Mouse (Mus musculus) left cerebral cortex, adult 9 months (tissue): ENCODE data around the gene Igfbp7.
"Not testable (repeated sequence)": the region's sequence is repeated elsewhere in the genome, so short reads cannot be mapped to it uniquely, and the experiment has no call there.

Experiments
- DNase-seq, 2 experiments: peaks; one replicate each; pipeline ENCODE4 v3.0.0; 2022; ENCODE audit warnings: low spot score in 2 of 2

Igfbp7 gene

DNA sequence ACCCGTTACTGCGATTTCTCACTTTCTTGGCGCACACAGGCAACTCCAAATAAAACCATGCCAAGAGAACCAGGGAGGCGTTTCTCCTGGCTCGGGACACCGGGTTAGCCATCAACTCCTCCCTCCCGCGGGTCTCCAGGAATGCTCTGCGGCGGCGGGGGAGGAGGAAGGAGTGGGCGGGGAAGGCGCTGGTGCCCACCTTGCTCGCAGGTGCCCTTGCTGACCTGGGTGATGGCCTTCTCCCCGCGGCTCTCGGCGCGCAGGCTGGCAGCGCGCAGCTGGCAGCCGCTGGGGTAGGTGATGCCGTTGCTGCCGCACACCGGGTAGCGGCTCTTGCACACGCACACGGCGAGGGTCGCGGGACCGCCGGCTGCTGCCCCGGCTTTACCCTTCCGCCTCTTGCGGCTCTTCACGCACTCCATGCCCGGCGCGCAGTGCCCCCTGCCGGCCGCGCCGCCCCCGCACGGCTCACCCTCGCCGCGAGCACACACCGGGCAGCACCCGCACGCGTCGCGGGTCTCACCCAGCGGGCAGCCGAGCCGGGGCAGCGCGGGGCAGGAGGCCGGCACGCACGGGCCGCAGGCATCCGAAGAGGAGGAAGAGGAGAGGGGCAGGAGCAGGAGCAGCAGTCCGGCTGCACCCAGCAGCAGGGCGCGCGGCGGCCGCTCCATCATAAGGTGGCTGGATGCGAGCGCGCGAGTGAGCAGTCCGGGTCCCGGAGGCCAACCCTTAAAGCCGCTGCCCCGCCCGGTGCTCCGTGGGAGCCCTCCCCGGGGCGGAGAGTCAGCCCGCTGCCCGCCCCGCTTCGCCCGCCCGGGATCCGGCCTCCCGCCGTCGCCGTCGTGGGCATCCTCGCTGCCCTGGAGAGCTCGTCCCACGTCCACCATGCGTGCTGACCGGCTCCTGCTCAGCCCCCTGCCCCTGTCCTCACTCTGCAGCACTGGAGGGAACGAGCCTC lies at the start of gene Igfbp7:
TSS of gene Igfbp7 (minus strand) at position 701 of the 958 bp plus-strand sequence.
- DNase-seq: peak in 1 of 2 experiments; percentile 47

DNA sequence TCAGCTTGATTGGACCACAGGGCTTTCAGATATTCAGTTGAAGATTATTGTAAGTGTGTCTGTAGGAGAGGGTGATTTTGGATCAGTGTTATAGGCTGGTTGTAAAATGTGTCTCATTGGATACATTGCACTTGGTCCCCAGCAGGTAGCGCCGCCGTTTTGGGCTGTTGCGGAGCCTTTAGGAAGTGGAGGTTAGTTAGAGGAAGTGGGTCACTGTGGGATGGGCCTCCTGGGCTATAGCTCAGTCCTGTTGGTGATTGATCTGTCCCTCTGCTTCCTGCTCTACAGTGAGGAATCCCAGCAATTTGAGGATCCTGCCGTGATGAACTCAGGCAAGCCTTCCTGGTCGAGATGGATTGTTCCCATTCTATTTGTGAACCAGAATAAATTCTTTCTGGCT lies 44.3 kb upstream of the Igfbp7 start:
- no peak for DNase-seq

DNA sequence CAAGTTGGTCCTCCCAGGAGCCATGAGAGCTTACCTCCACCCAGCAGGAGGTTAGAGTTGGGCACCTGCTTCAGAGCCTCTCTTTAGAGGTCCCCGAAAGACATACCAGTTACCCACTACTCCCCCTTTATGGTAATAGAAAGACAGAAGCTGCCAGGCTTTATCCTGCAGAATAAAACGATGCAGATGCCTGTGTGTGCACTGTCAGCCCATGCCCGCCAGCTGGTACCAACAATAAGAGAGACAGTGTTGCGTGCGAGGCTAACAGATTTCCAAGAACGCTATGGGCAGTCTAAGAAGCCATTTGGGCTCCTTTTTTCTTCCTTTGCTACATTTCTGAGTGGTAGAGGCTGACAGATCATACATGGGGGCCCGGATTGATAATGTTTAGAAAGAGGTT lies 41.7 kb upstream of the Igfbp7 start:
- DNase-seq: no peak

DNA sequence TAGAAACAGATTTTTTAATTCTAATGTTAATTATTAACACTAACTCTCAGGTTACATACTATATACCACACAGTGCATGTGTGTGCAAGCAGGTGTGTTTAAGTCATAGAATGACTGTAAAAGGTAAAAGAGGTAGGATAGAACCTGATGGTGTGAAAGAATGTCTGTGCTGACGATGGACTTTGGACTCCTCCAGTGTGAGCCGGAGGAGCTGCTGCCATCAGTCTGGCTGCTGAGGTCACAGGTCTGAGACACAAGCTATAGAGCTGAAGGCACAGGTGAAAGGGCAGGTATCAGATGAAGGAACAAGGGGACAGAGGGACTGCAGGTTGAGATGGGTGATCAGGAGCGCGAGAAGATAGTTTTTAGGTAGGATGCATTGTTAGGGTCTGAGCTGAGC lies 37.6 kb upstream of the Igfbp7 start:
- no peak for DNase-seq

DNA sequence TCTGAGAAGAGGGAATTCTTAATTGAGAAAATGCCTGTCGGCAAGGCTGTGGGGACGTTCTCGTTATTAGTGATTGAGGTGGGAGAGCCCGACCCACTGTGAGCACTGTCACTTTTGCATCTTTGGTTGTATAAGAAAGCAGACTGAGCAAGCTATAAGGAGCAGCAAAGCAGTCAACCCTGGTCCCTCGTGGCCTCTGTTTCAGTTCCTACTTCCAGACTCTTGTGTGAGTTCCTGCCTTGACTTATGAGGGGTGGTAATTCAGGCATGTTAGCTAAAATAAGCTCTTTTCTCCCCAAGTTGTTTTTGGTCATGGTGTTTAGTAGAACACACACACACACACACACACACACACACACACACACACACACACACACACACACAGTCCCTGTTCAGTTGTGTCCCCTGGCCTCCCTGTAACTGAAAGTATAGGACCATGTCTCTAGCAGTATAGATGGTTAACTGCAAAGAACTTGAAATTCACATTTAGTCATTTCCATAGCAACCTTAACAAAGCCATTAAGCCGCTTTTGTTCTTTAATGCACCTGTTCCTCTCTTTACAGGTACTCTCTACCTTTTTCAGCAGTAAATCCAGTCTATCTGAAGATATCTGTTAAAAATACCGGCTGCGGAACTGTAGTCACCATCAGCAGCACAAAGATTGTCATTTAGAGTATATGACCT lies 36.2 kb upstream of the Igfbp7 start:
- DNase-seq: no peak

DNA sequence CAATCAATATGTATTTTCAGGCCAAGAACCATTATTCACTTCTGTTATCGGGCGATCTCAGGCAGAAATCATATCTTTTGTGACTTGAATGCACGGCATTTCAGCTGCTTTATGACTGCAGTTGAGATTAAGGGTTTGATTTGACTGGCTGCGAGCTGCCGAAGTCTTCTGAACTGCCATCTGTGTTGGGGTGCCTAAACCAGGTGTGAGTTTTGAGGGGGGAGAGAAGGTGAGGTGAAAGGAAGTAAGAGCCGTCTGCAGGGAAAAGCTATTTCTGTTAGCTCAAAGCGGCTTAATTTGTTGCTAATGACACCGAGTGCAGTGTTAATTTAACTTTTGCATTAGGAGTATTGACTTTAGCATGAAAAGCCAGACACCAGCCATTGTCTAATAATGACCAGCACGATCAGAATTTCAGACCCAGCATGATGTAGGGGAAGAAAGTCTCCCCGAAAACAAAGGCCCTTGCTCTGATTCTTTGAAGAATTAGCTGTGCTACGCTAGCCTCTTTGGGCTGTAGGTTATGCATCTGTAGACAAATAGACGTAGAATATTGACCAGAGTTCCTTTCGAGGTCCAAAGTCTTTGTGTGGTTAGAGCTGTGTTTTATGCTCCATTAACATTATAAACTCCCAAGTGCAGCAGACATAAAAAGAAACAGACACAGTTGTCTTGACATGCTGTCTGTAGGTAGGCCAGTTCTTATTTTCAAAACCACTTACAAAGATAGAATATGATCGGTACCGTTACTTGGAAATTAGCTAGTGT lies 35.2 kb upstream of the Igfbp7 start:
- no peak for DNase-seq

DNA sequence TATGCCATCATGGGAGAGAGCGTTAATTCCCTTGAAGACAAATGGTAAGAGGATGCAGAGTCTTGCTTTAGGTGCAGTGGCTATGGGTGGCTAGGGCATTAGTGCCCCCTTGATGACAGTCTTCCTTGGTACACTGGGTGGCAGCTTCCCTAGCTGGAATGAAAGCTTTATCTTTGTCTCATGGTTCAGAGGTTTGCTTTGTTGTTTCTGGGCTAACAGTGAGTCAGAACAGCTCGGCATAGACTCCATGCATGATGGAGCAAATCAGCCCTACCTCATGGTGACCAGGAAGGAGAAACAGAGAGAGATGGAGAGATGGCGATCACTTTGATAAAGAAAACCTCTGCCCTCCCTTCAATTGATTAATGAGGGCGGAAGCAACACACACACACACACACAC lies 28.5 kb upstream of the Igfbp7 start:
- no peak for DNase-seq

DNA sequence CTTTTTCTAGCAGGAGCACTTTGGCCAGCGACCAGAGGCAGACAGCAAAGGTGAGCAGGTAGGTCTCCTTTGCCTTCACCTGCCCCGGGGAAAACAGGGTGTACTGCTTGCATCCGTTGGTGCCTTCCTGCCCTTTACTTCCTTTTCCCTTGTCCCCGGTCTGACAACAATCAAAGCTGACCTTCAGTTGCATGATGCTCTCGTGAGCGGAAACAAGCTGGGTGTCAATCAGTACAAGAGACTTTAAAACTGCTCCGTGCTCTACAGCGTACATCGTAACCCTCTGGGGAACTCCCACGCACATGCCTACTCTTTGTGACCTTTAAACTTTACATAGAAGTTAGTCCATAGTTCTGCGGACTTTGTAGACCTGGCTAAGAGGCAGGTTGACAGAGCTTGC lies 26.2 kb upstream of the Igfbp7 start:
- no peak for DNase-seq

DNA sequence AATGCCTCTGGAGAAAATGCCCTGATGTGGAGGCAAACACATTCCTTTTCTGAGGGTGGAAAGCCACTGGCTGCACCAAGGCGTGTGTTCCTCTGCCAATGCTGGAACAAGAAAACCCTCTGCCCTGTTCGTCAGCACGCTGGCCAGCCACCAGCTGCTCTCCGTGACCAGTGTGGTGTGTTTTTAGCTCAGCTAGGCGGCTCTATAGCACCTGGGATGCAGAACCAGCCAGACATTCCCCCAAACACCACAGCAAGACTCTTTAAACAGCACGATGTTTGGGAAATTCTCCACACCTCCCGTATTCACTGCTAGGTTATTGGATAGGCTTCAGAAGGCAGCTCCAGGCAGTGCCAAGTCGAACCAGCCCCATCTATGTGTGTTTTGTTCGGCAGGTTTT lies 25.7 kb upstream of the Igfbp7 start:
- DNase-seq: peak in 1 of 2 experiments; percentile 60

DNA sequence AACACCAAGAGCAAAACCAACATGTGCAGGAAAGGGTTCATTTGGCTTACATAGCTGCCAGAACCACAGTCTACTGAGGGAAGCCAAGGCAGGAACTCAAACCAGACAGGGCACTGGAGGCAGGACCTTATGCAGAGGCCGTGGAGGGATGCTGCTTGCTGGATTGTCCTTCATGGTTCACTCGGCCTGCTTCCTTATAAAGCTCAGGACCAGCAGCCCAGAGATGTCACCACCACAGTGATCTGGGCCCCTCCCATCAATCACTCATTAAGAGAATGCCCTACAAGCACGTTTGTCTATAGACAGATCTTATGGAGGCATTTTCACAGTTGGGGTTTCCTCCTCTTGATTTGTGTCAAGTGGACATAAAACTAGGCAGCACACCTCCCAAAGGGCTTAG lies 25.3 kb upstream of the Igfbp7 start:
- DNase-seq: no peak

DNA sequence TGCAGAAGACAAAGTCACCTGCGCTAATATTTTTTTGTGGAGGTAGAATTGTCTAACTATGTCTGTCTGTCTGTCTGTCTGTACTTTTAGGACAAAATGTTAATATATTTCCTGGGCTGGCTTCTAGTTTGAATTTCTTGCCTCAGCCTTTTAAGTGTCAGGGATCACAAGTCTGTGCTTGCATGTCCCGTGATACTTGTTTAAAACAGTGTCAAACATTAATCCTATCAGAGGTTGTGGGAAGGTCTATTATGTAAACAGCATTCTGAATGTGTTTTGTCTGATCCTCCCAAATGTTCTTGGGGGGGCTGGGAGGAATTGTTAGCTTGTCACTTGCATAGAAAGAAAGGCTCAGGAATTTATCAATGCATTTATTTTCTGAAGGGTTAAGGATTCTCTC lies 24.6 kb upstream of the Igfbp7 start:
- no peak for DNase-seq

DNA sequence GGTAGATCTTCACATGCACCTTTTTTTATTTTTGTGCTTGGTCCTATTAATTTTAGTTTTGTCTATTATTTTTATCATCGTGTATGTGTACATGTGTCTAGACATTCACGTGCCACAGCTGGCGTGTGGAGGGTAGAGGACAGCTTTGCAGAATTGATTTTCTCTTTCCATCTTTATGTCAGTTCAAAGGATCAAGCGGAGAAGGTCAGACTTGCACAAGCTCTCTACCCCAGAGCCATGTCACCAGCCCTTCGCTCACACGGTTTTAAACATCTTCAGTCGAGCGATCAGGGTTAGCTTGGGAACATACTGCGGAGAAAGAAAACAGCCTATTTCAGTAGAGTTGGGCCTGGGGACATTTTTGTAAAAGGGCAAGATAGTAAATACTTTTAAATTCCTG lies 23.2 kb upstream of the Igfbp7 start:
- DNase-seq: no peak

DNA sequence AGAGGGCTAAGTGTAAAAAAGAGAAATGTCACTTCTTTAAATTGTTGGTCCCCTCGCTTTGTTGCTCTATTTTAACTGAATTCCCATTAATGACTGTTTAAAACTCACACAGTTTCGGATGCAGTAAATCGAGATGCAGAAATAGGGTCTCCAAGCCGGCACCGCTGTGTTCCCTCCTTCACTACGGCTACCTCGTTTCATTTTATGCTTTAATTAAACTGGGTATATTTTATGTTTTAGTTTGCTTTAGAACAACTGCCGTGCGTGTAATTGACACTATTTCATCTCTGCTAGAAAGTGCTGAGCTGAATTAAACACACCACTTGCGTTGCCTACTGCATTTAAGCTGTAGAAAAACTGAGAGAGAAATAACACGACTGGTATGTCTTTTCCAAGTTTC lies 22.6 kb upstream of the Igfbp7 start:
- DNase-seq: no peak

DNA sequence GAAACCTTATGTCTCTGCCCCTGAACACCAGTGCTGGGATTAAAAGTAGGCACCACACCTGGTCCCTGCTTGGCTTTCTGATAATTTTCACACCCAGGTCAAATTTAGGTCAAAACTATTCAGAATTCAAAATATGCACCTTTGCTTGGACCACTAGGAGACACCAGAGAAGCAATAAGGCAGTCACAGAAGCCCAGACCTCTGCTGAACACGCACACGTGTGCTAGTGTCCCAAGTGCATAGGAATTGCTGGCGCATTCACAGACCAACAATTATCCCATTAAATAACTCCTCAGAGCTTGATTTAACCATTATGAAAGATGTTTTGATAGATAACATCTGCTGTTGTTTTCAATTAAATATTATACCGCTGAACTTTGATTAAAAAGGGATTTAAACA lies 22.2 kb upstream of the Igfbp7 start:
- no peak for DNase-seq

DNA sequence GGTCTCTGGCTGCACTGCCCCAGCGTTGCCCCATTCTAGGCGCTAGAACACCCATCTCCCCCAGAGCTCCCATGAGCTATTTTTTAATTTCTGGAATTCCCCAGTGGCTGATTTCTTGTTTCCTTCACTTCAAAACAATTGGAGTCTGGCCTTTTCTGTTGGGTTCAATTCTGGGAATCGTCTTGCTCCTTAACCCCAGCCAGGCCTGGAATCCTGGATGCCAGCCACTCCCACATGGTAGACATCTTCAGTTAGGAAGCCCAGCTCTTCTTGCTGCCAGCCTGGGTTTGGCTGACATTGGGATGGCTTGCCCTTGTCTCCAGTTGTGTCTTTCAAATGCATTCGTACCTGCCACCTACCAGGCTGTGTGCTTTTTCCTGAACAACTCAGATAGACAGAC lies 20.7 kb upstream of the Igfbp7 start:
- no peak for DNase-seq

DNA sequence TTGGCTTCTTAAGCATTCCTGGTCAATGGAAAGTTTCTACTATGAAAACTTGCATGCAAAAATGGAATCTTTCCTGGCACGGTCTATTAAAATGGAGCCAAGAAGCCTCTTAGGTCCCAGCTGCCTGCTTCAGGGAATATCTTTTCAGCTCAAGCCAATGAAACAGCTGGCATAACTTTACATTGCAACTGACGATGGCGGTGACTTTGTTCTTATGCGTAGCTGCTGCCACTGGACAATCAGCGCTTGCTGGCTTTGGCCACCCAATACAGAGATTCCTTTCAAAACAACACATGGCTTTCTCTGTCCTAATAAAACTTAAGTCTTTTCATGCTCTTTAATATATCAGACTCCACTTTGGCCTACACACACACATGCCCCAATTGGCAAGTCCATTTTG lies 20.1 kb upstream of the Igfbp7 start:
- no peak for DNase-seq

DNA sequence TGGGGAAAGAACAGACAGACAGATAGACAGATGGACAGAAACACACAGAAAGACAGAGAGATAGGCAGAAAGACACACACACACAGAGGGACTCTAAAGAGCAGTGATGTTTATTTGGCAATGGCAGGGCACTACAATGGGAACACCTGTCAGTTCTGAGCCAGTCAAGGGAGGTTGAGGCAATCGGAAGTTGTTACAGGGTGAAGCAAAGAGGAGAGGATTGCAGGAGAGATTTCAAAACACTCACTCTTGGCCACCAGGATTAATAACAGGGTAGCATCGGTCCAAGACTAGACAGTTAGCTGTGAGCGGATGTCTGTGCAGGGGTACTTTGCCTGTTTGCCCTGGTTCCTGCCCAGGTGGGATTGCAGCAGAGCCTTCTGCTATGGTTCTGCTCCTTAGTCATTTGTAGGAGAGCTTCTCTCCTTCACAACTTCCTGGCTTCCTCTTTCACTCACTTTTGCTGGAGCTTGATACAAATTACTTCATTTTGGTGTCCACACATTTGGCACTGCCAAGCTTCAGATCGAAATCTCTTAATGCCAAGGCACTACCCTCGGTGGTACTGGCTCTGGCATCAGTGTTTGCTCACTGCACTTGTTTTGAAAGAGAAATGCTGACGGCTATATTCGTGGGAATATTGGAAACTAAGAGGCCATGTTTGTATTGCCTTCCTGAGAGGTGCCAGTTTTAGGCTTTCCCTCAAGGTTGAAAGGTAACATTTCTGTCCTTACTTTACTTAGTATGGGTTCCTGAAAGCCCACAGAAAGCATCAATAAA lies 18.1 kb upstream of the Igfbp7 start:
- no peak for DNase-seq

DNA sequence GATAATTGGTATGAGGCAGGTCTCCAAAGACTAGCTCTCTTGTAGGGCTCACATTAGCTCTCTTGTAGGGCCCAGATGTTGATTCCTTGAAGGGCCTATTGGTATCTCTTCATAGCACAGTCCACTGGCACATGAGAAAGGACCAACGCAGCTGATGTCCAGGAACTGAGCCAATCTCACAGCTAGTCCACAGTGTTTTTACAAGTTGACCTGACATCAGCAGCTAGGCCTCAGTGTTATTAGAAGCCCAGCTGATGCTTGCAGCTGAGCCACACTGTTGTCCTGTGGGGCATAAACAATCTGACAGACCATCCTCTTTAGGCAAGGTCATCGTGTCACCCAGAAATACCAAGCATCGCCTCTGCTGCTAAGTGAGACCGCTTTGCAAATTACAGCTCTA lies 11.7 kb upstream of the Igfbp7 start:
- DNase-seq: not testable (repeated sequence)

DNA sequence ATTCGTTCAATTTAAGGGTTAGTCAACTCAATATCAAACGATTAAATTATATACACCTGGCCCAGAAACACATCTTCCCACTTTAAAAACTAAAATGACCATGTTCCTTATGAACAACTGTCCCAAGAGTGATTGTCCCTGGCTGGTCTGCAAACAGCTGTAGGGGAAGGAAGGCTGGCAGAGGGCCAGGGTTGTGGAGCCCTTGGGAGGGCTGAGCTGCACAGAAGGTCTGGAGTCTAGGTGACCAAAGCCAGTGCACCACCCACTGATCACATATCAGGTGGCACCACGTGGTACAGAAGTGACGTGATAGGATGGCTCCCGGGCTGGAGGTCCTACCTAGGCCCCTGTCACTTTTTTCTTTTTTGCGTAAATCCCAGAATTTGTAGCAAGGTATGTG lies 8.2 kb upstream of the Igfbp7 start:
- no peak for DNase-seq

DNA sequence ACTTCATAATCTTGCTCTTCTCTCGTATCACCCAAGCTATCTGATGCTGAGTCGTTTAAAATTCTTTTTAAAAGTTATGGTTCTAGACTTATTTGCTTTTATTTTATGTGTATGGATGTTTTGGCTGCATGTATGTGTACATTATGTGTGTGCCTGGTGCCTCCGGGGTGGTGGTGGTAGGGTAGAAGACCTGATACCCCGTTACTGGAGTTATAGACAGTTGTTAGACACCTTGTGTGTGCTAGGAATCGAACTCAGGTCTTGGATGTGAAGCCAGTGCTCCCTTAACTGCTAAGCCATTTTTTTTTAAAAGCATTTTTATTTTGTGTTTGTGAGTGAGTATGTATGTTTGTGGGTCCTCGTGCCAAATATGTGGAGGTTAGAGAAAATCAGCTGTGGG lies 689 bp upstream of the Igfbp7 start:
- DNase-seq: no peak

DNA sequence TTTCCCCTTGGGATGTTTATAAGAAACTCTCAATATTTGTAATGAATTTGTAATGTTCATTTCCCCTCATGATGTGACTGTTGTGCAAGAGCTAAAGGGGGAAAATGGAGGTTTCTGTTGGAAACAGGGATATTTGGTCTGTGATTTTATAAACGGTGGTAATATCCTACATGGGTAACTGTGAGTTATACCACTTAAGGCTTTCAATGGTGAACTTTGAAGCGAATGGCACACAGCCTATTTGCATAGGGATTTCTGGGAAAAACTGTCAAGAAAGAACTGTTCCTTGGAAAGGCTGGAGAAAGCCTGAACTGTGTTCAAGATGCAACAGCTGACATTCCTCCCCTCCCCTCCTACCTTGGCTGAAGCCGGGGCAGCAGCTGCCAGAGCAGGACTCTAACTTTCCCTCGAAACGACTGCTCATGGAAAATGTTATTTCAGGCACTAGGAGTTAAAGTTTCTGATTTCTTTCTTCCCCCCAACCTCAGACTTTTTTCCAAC lies 1.4 kb downstream of the Igfbp7 start:
- DNase-seq: no peak
